In the genomic region with DNA sequence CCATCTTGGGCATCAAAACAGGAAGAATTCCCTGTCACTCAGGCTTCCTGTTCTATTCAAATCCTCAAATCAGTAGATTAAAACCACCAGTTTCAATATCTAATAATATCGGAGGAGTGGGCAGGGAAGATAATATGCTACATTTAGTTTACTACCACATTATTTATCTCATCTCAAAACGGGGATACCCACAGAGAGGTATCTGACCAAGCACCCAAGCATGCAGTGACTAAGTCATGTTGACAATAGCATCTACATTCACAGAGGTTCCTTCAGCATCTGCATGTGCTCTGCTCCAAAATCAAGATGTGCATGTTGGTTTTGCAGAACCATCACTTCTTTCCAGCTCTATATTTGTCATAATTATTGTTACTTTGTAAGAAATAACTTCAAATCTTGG, we compare ENCODE assay signal across 33 mouse cellular contexts.
"Had no signal": no experiment of that assay in that cellular context is flagged by ENCODE, and none has a peak within 500 bp of the region (broad histone marks: within the 10 kb centered on the region; RNA-seq: fewer than 3 reads in every experiment).

No protein-coding gene starts in this region.

- H3K4me3 ChIP-seq: heart, embryonic 10.5 days; heart, embryonic 12.5 days; heart, embryonic 13.5 days; heart, embryonic 15.5 days; hindbrain, embryonic 10.5 days; hindbrain, embryonic 12.5 days; hindbrain, embryonic 13.5 days; hindbrain, embryonic 15.5 days; intestine, embryonic 15.5 days; kidney, embryonic 15.5 days; layer of hippocampus, adult 2 months; left cerebral cortex, adult 2 months had no signal

- H3K27me3 ChIP-seq: heart, embryonic 12.5 days; heart, embryonic 13.5 days; heart, embryonic 15.5 days; hindbrain, embryonic 12.5 days; hindbrain, embryonic 13.5 days; hindbrain, embryonic 15.5 days; intestine, embryonic 15.5 days; kidney, embryonic 15.5 days had no signal

- DNase-seq: heart, postnatal 10 days; heart, postnatal 14 days; heart, postnatal 36 days; heart, postnatal 4 days; kidney, adult 11 months; kidney, adult 18-20 months; kidney, adult 2 months; kidney, adult 8-10 months; kidney, adult 9 months; kidney, postnatal 10 days; kidney, postnatal 14 days; kidney, postnatal 25 days; kidney, postnatal 36 days; kidney, postnatal 4 days; layer of hippocampus, adult 9-11 months; layer of hippocampus, postnatal 36 days had no signal

- H3K36me3 ChIP-seq: heart, embryonic 10.5 days; heart, embryonic 12.5 days; heart, embryonic 13.5 days; heart, embryonic 15.5 days; hindbrain, embryonic 10.5 days; hindbrain, embryonic 12.5 days; hindbrain, embryonic 13.5 days; hindbrain, embryonic 15.5 days; intestine, embryonic 15.5 days; kidney, embryonic 15.5 days had no signal

- ATAC-seq: hindbrain, embryonic 16.5 days; hindbrain, postnatal 0 days; inflammation-experienced regulatory T-cells, adult 6 months; intestine, embryonic 15.5 days; intestine, embryonic 16.5 days; intestine, postnatal 0 days had no signal

- H3K4me1 ChIP-seq: heart, embryonic 10.5 days; heart, embryonic 12.5 days; heart, embryonic 13.5 days; heart, embryonic 15.5 days; hindbrain, embryonic 10.5 days; hindbrain, embryonic 12.5 days; hindbrain, embryonic 13.5 days; hindbrain, embryonic 15.5 days; intestine, embryonic 15.5 days; kidney, embryonic 15.5 days had no signal

- H3K9me3 ChIP-seq: heart, embryonic 10.5 days; heart, embryonic 12.5 days; heart, embryonic 13.5 days; heart, embryonic 15.5 days; hindbrain, embryonic 10.5 days; hindbrain, embryonic 12.5 days; hindbrain, embryonic 13.5 days; hindbrain, embryonic 15.5 days; intestine, embryonic 15.5 days; kidney, embryonic 15.5 days had no signal
